Mouse (Mus musculus): ENCODE measurements around the gene Tmc5. TPM values are rescaled to one million over a fixed set of nuclear protein-coding genes. Genes with fewer than 3 reads are reported as not detected.

The Tmc5 gene
- polyA plus RNA-seq, 1 experiment from 2014 or later, result 1.0 TPM

Other genes starting within 250 kb of the Tmc5 start
- gene Syt17, start 149.1 kb upstream of the Tmc5 start, polyA plus RNA-seq (2014; fragmentation: Nextera tagmentation; extraction: Ambion mirVana), result 2.9 and 3.1 TPM in 2 replicates
- gene Itpripl2, start 105.3 kb upstream of the Tmc5 start, polyA plus RNA-seq (2014; fragmentation: Nextera tagmentation; extraction: Ambion mirVana), result 5.0 TPM in 2 replicates
- 98.7 and 100 TPM in 2 replicates for gene Coq7, start 63.9 kb upstream of the Tmc5 start, polyA plus RNA-seq (2014; fragmentation: Nextera tagmentation; extraction: Ambion mirVana)
- gene Tmc7, start 12.6 kb upstream of the Tmc5 start, polyA plus RNA-seq (2014; fragmentation: Nextera tagmentation; extraction: Ambion mirVana), result 5.9 and 7.2 TPM in 2 replicates
- gene Gde1, start 108.5 kb downstream of the Tmc5 start, polyA plus RNA-seq (2014; fragmentation: Nextera tagmentation; extraction: Ambion mirVana), result 94.5 and 97.2 TPM in 2 replicates
- 11.1 and 12.0 TPM in 2 replicates for gene Ccp110, start 115.3 kb downstream of the Tmc5 start, polyA plus RNA-seq (2014; fragmentation: Nextera tagmentation; extraction: Ambion mirVana)
- 62.7 and 73.8 TPM in 2 replicates for gene Vps35l, start 142.9 kb downstream of the Tmc5 start, polyA plus RNA-seq (2014; fragmentation: Nextera tagmentation; extraction: Ambion mirVana)

Measured in embryonic facial prominence, embryonic 14.5 days (tissue).